Mouse (Mus musculus) right cerebral cortex, postnatal 36 days (tissue): ENCODE results near the gene Pagr1b.
A peak's percentile ranks its signal among the peaks of the same experiment; 100 is the strongest.

Experiments used
- DNase-seq, 2 experiments: peaks; one replicate each; pipeline ENCODE4 v3.0.0; 2022; ENCODE audit warnings: low spot score in 2 of 2, mixed read lengths in 1 of 2

The Pagr1b gene

GRCm38 (mm10) chr7:127016481-127016485 is at the start of gene Pagr1b:
Gene Pagr1b (minus strand): TSS chr7:127016484.
- no peak for DNase-seq

GRCm38 (mm10) chr7:127065538-127065937 is 49.3 kb upstream of the Pagr1b start:
- DNase-seq, result no peak

DNA sequence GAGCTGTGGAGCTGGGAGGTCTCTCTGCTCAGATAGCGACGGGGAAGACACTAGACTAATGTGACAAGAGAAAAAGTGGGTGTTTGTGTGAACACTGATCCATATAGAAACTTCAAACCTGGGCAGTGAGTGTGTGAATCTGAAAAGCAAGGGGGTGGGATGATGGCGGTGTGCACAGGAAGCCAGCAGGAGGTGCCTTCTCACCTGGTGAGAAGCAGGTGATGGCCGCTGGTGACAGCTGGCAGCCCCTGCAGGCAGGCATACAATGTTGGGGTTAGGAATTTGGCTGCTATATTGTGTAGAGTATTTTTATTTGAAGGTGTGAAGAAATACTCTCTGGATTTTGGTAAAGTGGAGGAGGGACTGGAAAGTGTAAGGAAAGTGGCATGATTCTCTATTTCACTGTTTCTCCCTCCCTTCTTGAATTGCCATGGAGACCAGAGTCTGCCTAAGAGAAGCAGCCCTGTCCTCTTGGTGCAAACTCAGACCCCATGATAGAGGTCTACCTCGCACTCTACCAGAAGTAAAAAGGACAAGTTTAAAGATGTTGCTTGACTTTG is 38.8 kb upstream of the Pagr1b start:
- peak; percentile 5 to 6 for DNase-seq

- DNase-seq, result peak; percentile 70 to 80
Measured at GRCm38 (mm10) chr7:127041851-127042672, 25.8 kb upstream of the Pagr1b start, which contains the start of gene Kif22. Gene Kif22 (minus strand): TSS chr7:127042471.

DNA sequence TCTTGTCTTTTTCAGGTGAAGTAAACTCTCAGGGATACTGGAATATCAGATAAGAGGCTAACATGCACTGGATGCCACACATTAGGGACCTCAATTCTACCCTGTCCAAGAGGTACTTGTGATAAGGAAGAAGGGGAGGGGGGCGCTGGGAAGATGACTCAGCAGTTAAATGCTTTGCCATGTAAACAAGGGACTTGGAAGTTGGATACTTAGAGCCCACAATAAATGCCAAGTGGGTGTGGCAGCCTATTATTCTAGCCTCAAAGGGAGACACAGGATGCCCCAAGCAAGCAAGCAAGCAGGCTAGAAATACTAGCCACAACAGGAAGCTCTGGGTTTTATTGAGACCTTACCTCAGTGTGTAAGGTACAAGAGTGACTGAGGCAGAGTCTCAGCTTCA is 15.0 kb upstream of the Pagr1b start:
- no peak for DNase-seq

DNA sequence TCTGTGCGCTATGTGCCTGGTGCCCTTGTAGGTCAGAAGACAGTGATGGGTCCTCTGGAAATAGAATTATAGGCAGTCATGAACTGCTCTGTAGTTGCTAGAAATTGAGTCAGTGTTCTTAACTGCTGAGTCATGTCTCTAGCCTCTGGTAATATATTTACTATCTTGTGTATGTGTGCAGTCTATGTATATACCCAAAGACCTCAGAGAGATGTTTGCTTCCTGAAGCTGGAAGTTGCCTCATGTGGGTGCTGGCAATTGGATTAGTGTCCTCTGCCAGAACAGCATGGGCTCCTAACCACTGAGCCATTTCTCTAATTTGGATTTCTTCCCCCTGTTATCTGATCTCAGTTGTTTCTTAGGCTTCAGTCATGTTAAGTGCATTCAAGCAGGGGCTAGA is 13.9 kb upstream of the Pagr1b start:
- DNase-seq, result no peak

- DNase-seq, result no peak
Measured at GRCm38 (mm10) chr7:127027885-127028284, 11.6 kb upstream of the Pagr1b start.

GRCm38 (mm10) chr7:127026984-127027726 is 10.9 kb upstream of the Pagr1b start, which contains the start of gene Maz:
Gene Maz (minus strand): TSS chr7:127027037.
- peak; percentile 98 to 99 for DNase-seq

GRCm38 (mm10) chr7:127026616-127026983 is 10.3 kb upstream of the Pagr1b start:
- DNase-seq, result no peak

DNA sequence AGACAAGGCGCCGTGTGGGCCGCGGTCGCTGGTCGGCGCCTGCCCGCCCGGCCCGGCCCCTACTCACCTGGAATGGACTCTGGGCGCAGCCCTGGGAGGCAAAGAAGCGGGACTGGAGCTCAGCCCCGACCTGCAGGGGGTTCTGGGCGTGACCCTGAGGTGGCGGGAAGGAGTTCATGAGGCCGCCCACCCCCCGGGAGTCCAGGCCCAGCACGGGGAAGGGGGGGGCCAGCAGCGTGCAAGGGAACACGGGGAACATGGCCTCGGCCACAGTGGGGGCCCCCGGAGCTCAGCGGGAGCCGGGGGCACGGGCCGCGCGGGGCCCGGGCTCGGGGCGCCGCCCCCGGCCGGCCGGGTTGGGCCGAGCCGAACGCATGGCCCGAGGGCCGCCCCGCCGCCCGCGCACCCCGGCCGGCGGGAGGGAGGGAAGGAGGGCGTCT is 9.9 kb upstream of the Pagr1b start:
- no peak for DNase-seq

GRCm38 (mm10) chr7:127025556-127026160 is 9.4 kb upstream of the Pagr1b start:
- no peak for DNase-seq

DNA sequence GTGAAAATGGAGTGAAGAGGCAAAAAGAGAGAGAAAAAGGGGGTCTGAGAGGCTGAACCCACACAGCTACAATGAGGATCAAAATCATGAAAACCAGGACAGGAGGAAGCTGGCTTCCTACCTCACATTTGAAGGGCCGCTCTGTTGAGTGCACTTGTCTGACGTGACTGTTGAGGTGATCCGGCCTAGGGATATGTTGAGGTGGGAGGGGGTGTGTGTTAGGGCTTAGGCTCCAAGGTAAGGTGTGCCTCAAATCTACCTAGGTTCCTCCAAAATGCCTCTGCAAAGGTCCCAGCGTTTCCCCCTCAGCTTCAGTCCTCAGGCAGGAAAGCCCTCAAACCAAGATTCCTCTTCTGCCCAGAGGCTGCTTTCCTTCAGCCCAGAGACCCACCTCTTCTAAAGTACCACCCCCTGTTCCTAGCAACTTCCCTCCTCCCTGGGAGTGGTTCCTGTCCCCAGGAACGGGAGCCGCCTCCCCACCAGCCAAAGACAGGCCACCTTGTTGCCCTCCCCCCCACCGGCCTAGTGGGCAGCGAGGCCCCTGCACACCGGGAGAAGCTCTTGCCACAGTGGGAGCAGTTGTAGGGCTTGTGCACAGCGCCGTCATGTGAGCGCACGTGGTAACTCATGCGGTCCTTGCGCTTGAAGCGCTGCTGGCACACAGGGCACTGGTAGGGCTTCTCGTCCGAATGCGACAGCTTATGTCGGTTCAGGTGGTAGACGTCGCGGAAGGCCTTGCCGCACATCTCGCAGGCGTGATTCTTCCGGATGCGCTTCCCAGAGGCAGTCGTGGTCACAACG is 8.7 kb upstream of the Pagr1b start:
- peak; percentile 77 to 83 for DNase-seq

GRCm38 (mm10) chr7:127023896-127024690 is 7.8 kb upstream of the Pagr1b start:
- no peak for DNase-seq

GRCm38 (mm10) chr7:127023272-127023691 is 7.0 kb upstream of the Pagr1b start:
- DNase-seq, result no peak

DNA sequence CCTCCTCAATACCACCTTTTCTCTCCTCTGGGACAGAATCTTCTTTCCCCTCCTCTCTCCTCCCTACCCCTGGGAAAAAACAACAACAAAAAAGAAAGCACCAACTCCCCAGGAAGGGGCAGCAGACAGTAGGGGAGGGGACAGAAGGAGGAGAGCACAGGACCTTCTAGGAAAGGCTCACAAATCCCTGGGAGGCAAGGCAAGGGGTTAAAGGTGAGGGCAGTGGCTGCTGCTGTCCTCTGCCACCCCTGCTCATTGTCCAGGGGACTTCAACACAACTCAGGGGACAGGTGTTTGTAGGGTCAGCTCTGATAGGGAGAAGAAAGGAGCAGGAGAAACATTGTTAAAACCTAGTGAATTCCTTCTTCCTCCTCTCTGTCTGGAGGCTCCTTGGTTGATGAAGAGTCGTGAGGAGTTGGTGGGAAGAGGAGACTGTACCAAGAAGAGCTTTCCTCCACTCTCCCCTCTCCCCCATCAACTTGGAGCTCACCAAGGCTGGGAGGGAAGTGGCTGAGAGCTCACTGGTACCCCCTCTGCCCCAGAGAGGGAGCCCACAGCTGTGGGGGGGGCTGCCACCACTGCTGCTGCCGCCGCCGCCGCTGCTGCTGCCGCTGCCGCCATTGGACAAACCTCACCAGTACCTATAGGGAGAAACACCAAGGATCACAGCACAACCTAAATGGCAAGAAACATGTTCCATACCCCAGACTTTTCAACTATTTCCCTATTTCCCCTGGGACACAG is 6.4 kb upstream of the Pagr1b start:
- DNase-seq, result no peak

DNA sequence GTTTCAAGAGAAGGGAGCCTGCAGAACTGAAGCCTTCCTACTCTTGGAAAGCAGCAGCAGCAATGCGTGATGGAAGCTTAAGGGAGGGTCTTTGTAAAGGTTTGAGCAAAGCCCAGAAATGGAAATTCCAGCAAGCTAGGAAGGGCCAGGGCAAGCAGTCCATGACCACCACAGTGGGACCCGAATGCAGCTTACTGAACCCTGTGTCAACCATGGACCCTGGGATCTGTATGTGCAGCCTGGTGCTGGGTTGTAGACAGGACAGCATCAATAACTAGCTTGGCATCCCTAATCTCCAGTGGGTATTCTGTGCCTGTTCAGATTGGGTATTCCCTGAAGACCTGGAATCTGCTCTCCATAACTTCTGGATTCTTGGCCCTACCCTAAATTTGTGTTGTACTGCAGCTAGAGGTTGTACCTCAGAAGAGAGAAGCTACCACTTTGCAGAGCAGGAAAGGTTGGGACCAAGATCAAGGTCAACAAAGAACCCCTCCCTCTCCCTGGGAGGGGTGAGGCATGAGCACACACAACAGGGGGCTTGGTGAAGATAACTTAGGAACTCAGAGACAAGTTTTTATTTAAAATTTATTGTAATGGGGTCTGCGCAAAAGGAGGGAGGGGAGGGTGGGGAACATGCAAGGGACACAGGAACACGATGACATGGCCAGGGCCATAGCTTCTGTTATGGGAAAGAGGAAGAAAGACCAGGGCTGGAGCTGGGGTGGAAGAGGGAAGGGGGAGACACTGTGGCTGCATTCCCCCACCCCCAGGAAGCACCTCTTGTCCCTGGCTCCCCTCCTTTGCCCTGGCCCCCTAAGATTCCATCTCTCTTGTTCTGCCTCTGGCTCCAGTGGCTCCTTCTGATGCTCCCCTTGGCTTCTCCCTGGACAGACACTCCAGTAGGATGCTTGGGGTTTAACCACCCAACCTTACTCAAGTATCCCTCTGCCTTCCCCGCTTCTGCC is 5.6 kb upstream of the Pagr1b start:
- no peak for DNase-seq

DNA sequence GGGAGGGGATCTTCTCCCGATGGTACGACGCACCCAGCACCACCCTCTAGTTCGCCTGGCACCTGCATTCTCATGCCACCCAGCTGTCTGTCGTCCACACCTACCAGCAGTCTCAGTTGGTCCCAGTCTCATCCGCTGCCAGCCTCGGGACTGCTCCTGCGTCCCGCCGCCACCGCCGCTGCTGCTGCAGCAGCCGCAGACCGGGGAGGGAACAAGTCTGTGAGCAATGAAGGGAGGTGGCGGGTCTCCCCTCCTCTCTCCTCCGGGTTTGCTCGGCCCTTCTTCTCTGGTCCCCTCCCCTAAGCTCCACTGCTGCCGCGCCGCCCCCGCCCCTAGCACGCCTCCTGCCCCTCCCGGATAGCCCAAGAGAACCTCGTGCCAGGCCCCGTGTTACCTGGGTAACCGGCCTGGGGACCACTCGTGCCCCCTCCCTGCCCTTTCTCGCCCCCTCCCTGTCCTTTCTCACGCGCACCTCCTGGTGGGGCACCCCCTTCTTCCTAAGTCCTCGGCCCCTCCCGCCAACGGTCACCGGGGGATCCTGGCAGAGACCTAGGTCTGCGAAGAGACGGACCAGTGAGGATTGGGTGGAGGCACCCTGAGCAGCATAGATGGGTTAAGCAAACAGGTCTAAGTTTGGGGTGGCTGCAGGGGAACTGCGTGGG is 4.7 kb upstream of the Pagr1b start, which contains the start of the genes Gm42742 and Prrt2:
Gene Gm42742 (minus strand): TSS at position 197 of the 662 bp plus-strand sequence.
Gene Prrt2 (minus strand): TSS at position 311 of the 662 bp plus-strand sequence.
- peak; percentile 73 to 76 for DNase-seq

- no peak for DNase-seq
Measured at GRCm38 (mm10) chr7:127020491-127020890, 4.2 kb upstream of the Pagr1b start.

DNA sequence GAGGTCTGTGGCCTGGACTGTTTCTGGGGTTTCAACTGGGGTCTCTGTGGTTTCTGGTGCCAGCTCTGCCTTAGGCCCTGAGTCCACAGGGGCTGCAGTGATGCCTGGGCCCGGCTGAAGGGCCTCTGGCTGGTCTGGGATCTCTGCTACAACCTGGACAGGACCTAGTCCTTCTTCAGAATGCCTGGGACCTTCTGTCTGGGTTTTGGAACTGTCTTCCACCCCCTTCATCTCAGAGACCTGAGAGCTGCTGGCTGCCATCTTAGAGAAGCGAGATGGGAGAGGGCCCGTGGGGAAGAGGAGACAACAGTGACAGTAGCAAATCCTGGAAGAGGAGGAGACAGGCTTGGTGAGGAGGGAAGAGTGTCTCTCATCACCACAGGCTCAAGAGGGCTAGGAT is 3.7 kb upstream of the Pagr1b start:
- DNase-seq, result no peak
